Mouse (Mus musculus) adipocyte (in vitro differentiated cells): Measurements from ENCODE around the gene Tspan33.
"Not testable (repeated sequence)": the region's sequence is repeated elsewhere in the genome, so short reads cannot be mapped to it uniquely, and the experiment has no call there.

Experiments used
- DNase-seq: peaks from one replicate; pipeline ENCODE4 v3.0.0-alpha.2; 2016; ENCODE audit warnings: low spot score

The Tspan33 gene

GRCm38 (mm10) chr6:29756001-29756400, 62.0 kb downstream of the Tspan33 start:
- DNase-seq: no peak

DNA sequence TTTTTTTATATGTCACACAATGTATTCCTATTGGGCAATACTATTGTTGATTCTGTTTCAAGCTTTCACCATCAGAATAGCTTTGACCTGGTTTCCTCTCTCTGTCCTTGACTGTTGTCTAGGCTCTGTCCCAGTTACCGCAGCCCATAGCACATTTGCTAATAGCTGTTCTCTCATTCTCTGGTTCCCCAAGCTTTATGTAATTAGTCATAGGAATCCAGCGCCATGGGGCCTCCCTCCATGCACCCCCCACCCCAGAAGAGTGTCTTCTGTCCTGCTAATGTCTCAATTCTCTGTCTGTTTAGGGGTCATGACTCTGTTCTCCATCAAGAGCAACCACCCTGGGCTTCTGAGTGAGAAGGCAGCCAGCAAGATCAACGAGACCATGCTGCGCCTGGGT, 62.5 kb downstream of the Tspan33 start:
- peak; percentile 57 for DNase-seq

DNA sequence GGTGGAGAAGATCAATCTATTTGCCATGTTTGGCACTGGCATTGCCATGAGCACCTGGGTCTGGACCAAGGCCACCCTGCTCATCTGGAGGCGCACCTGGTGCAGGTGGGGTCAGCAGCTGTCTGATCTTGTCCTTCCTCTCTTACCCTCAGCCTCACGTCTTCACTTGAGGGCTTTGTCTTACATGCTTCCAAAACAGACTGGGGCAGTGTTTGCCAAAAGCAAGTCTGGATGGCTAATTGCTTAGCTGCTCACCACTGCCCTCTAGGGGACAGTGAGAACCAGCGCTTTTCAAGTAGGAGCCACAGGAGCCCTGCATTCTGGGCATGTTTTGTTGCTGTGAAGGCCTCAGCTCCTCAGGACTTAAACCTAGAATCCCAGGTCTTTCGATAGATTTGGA, 64.4 kb downstream of the Tspan33 start:
- DNase-seq: peak; percentile 97

GRCm38 (mm10) chr6:29759012-29759679, 65.1 kb downstream of the Tspan33 start:
- DNase-seq: no peak

DNA sequence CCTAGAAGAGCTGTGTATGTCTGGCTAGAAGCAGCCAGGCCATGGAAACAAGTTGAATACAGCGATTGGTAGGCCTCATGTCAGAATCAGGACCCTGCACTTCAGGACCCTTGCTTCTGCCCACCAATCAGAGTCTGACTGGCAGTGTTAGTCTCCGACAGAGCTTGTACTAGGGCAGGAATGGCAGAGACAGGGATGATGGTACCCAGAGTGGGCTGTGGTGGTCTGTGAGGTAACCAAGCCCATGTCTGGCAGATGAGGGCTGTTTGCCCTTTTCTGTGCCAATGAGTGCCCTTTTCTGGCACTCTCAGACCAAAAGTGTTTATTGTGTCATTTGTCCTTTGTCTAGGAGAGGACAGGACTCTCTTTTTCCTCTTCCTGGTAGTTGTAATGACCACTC, 66.4 kb downstream of the Tspan33 start:
- DNase-seq: not testable (repeated sequence)

GRCm38 (mm10) chr6:29761282-29761681, 67.3 kb downstream of the Tspan33 start:
- DNase-seq: no peak

- DNase-seq: peak; percentile 92
These were observed 68.5 kb downstream of the Tspan33 start for GRCm38 (mm10) chr6:29762524-29762923.

DNA sequence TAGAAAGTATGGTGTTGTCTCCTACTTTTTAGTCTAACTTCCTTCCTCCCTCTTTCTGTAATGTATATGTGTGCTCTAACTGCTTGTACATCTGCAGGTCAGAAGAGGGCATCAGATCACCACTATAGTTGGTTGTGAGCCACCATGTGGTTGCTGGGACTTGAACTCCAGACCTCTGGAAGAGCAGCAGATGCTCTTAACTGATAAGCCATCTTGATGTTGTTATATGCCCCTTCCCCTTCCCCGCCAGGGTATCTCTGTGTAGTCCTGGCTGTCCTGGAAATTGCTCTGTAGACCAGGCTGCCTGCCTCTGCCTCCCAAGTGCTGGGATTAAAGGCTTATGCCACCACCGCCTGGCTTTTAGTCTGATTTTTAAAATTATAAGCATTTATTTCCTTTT, 72.9 kb downstream of the Tspan33 start:
- DNase-seq: no peak
